Mouse (Mus musculus) erythroblast, embryonic 14.5 days (primary cell): ENCODE data around the gene Tfrc.

Source experiments
- GATA1 ChIP-seq: IDR thresholded peaks from 2 replicates; pipeline ENCODE4 v1.6.1; 2012; ENCODE audit warnings: low read length, inconsistent platforms, mixed read lengths
- TAL1 ChIP-seq: IDR thresholded peaks from 3 replicates; pipeline ENCODE4 v1.6.1; 2012; ENCODE audit warnings: low read length, inconsistent platforms, mixed read lengths

DNA sequence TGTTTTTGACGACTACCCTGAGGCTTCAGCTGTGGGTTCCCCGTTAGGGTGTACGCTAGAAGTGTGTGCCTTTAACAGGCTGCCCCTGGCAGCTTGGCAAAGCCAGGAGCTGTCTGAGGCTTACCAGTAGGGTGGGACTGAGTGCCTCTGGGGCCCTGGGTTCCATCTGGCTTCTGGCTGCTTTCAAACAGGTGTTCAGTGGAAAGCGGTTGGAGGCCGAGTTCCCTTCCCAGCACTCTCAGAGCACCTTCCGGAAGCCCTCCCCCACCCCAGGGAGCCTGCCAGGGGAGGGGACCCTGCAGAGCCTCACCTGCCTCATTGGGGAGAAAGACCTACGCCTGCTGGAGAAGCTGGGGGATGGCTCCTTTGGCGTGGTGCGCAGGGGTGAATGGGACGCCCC, 59.3 kb downstream of the Tfrc start:
- TF ChIP-seq GATA1 = no peak
- no peak for TF ChIP-seq TAL1
